Mouse (Mus musculus) spleen, adult 12 weeks (tissue): ENCODE results near the gene Spsb2.
A peak's percentile ranks its signal among the peaks of the same experiment; 100 is the strongest.
"Not testable (repeated sequence)": the region's sequence is repeated elsewhere in the genome, so short reads cannot be mapped to it uniquely, and the experiment has no call there.

ENCODE experiments used
- DNase-seq: peaks from one replicate; pipeline ENCODE4 v3.0.0; 2022; ENCODE audit warnings: low spot score

Gene Spsb2

DNA sequence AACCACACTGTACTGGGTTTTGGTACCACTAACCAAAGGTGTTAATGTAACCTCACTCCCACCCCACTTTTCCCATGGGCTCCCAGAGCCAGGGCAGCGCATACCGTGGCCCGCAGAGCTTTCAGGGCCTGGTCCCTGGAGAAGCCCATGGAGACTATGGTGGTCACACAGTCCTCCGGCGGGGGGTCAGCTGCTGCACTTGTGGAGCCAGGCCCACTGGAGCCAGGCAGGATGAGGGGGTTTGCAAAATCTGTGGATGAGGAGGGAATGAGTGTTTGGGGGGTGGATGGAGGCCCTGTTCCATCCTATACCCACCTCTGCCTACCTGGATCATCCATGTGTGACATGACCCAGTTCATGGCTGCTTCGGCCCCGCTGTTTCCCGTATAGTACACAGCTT lies 9.1 kb downstream of the Spsb2 start:
- no peak for DNase-seq

DNA sequence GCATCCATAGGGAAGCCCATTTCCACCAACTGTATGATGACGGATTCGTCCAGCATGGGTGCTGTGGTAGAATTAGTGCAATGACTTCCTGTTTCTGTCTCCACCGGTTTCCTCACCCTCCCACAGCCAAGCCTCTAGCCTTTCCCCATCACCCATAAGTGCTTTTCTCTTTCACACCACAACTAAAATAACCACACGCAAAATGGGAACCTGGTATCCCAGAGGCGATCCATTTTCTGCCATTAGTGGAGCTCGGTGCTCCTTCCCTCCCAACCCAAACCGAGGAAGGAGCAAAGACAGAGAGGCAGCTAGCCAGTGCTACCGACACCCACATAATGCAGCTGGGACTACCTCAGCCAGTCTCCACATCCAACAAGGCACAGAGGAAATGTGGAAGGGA lies 9.5 kb downstream of the Spsb2 start:
- DNase-seq: no peak

DNA sequence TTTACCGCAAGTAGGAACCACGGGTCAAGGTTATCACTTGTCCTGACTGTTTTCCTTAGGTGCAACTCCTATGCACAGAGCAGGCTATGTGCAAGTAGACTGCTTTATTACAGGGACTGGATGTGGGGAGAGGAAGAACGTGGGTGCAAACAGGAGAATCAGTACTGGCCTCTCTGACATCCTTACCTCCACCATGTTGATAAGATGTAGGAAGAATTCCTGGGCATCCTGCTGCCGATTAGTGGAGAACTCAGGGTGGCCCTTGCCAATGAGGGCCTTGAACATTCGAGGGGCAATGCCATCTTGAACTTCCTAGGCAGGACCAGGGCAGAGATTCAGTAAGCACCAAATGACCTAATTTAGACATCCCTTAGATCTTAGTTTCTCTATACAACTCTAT lies 12.4 kb downstream of the Spsb2 start:
- DNase-seq: no peak

DNA sequence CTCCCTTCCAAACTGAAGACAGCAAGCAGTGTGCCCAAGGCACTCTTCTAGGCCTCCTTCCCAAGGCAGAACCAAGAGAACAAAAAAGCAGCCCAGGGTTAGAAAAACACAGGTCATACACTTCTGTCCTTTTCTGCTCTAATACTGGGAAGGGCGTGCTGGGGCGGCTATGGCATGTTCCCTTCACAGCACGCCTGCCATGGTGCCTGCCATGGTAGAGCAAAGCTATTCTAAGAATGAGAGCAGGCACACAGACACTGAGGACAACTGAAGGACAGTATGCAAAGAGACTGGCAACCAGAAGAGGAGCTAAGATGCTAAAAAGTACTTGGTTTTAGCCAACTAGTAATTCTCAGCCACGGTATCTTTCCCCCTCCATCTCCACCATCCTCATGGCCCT lies 13.6 kb downstream of the Spsb2 start:
- DNase-seq: no peak

- no peak for DNase-seq
Measured at GRCm38 (mm10) chr6:124828101-124828592, 19.7 kb downstream of the Spsb2 start.

GRCm38 (mm10) chr6:124828868-124829798 lies 20.7 kb downstream of the Spsb2 start, which contains the start of the genes Usp5 and Cdca3:
Gene Usp5 (minus strand): TSS chr6:124829484.
Gene Cdca3 (plus strand): TSS chr6:124829547.
- DNase-seq: peak; percentile 98

- peak; percentile 88 for DNase-seq
Measured at GRCm38 (mm10) chr6:124829799-124830700, 21.6 kb downstream of the Spsb2 start.

DNA sequence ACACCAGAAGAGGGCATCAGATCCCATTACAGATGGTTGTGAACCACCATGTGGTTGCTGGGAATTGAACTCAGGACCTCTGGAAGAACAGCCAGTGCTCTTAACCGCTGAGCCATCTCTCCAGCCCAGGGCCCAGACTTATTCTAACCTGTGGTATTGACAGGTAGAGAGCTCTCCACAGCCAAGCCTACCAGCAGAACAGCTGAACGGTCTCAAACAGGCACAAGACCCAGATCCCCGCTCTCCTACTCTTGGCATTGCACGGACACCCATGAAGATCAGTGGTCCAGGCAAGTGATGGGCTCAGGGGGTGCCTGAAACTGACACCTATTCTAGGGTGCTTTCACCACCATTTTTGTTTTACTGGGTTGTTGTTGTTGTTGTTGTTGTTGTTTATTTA lies 22.7 kb downstream of the Spsb2 start:
- not testable (repeated sequence) for DNase-seq

DNA sequence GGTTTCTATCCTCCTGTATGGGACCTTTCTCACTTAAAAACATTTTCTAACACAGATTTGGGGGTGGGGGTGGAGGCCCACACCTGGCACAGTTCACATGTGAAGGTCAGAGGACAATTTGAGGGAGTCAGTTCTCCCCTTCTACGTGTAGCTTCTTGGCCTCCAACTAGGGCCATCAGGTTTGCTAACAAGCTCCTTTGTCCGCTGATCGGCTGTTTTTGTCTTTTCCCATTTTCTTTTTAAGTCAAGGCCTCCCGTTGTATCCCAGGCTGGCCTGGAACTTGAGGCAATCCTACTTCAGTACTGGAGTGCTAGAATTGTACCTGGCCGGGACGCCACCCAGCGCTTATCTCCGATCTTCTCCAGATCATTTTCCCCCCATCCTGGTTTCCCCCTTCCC lies 23.2 kb downstream of the Spsb2 start:
- DNase-seq: no peak

GRCm38 (mm10) chr6:124834512-124835081 lies 26.1 kb downstream of the Spsb2 start:
- no peak for DNase-seq

DNA sequence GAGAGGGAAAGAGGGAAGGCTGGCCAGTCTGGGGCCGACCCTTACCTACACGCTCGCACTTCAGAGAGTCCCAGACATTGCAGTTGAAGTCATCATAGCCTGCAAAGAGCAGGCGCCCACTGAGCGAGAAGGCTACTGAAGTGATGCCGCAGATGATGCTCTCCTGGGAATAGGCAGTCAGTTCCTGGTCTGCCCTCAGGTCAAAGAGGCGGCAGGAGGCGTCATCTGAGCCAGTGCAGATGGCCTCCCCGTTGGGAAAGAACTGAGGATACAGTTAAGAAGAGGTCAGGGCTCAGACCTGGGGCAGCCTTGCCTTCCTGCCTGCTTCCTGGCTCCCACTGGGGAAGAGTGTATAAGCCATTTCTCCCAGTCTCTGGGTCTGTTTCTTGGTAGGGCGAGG lies 27.1 kb downstream of the Spsb2 start:
- no peak for DNase-seq

- no peak for DNase-seq
Measured at GRCm38 (mm10) chr6:124836411-124836810, 27.9 kb downstream of the Spsb2 start.

DNA sequence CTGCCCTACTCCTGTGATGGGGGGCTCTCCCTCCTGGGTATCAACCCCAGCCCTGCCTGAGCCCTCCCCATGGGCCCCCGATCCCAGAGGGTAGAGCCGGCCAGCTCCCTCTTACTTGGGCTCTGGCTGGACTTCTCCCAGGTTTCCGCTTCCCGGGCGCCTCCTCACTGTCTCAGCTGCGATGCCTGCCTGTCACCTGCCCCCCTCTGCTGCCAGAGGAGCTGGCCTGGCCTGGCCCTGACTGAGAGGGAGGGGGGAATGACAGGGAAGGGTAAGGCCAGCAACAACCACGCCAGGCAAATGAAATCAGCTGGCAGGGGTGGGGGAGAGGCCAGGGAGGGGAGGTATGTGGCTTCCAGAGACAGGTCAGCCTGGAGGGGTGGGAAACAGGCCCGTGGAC lies 31.3 kb downstream of the Spsb2 start:
- DNase-seq: no peak

DNA sequence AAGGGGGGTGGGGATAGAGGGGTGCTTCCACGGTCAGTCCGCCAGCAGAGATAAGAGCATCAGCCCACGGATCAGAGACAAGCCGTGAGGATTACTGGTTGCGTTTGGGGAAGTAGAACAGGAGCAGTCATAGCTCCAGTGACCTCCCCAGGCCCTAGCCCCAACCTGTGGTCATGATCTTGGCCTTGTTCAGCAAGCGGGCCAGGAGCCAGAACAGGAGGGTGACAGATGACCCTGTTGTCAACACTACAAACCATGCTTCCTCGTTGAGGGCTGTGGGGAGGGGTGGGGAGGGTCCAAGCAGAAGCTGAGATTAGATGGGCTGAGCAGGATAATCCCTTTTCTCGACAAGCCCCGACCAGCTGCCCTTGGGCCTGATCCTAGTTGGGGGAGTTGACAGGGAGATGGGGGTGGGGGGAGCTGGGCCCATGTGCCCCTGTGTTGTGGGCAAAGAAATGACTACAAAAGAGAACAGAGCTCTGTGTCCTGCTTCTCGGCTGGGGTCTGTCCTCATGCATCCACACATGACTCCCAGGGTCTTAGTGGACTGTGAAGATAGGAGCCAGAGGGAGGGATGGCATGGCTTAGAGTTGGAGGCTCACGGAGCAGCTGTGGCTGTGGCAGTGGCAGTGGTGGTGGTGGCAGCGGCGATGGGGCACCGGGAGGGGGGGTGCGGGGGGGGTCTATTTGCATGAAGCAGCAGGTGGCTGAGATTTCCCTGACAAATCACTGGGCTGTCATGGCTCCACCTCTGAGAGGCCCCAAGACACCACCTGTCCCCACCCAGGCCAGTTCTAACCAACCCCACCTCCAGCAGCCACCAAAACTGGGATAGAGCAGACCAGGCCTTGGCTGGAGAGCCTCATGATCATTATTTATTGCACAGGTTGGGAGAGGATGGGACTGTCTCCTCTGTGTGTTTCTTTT lies 32.0 kb downstream of the Spsb2 start, which contains the start of gene Gnb3:
Gene Gnb3, minus strand, starts transcription at position 35 of the 927 bp plus-strand sequence.
- no peak for DNase-seq

- DNase-seq: peak; percentile 79
Measured at GRCm38 (mm10) chr6:124847305-124847704, 38.8 kb downstream of the Spsb2 start.

DNA sequence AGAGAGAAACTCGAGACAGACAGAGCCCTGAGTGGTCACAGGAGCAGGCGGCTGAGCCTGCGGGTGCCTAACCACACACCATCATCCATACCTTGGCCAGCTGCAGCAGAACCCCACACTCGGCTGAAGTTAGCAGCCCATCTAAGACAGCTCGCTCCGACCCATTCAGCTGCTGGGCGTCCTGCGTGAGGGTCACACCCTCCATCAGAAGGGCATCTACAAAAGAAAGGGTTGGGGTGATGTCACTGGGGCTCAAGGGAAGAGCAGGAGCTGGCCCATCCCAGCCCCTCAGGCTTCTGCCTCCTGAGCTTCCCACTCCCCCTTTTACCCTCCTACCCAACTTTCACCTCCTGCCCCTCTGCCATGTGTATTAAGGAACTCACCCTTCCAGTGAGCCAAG lies 42.1 kb downstream of the Spsb2 start:
- no peak for DNase-seq

- DNase-seq: no peak
Measured at GRCm38 (mm10) chr6:124854647-124855046, 46.2 kb downstream of the Spsb2 start.

GRCm38 (mm10) chr6:124856321-124856720 lies 47.9 kb downstream of the Spsb2 start:
- no peak for DNase-seq

DNA sequence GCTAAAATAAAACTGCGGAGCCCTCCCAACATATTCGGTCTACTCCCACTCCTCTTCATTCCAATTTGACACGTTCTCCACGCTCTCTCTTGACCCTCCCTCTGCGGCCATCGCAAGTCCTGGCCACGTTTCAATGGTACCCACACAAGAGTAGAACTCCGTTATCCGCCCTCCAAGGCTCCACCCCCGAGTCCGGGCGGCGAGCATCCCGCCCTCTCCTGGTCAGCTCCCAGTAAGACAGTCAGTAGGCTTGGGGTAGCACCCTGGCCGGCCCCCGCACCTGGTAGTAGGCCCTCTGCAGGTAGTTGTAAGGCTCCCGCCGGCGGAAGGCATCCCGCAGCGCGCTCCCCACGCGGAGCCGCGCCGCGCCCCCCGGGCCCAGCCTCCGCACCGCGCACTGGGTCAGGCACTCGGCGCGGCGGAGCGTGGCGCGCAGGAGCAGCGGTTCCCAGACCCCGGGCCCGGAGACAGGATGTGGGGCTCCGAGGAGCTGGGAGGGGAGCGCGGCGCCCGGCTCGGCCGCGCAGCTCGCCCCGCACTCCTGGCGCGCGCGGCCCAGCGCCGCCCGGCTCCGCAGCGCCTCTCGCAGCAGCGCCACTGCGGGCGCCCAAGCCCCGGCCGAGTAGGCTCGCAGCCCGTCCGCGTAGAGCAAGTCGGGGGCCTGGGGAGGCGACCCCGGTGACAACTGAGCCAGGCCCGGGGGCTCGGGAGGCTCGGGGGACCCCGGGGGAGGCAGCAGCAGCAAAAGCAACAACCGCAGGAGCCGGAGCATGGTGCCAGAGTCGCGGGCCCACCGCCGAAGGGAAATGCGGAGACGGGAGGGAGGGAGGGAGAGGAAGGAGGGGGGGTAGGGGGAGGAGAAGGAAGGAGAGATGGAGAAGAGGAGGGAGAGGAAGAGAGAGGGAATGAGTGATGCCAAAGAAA lies 48.7 kb downstream of the Spsb2 start, which contains the start of gene P3h3:
Gene P3h3, minus strand, starts transcription at position 837 of the 924 bp plus-strand sequence.
- peak; percentile 35 for DNase-seq
